Mouse (Mus musculus) subcutaneous adipose tissue, adult 2 months (tissue): ENCODE measurements around the gene Adamts18. TPM values are rescaled to one million over a fixed set of nuclear protein-coding genes. Genes with fewer than 3 reads are reported as not detected.

Experiments used
- polyA plus RNA-seq: library from polyadenylated mRNA; depleted of rRNA; stranded (reverse); fragments of >200 nt; gene quantifications from 2 replicates; pipeline ENCODE4 v1.2.3, GENCODE M21; 2012; ENCODE audit warnings: low replicate concordance; rRNA removed

Gene Adamts18
- polyA plus RNA-seq: 0.41 and 0.92 TPM in 2 replicates

GRCm38 (mm10) chr8:113848653-113849135 lies at the start of gene Adamts18:
TSS of gene Adamts18 (minus strand) at chr8:113848738.

Other genes starting within 250 kb of the Adamts18 start
- 5.8 and 10.0 TPM in 2 replicates for gene Mon1b, start 213.2 kb downstream of the Adamts18 start, polyA plus RNA-seq
- 0.31 TPM in 1 of 2 replicates, not detected in the other for gene Syce1l, start 205.5 kb downstream of the Adamts18 start, polyA plus RNA-seq